In the genomic region with DNA sequence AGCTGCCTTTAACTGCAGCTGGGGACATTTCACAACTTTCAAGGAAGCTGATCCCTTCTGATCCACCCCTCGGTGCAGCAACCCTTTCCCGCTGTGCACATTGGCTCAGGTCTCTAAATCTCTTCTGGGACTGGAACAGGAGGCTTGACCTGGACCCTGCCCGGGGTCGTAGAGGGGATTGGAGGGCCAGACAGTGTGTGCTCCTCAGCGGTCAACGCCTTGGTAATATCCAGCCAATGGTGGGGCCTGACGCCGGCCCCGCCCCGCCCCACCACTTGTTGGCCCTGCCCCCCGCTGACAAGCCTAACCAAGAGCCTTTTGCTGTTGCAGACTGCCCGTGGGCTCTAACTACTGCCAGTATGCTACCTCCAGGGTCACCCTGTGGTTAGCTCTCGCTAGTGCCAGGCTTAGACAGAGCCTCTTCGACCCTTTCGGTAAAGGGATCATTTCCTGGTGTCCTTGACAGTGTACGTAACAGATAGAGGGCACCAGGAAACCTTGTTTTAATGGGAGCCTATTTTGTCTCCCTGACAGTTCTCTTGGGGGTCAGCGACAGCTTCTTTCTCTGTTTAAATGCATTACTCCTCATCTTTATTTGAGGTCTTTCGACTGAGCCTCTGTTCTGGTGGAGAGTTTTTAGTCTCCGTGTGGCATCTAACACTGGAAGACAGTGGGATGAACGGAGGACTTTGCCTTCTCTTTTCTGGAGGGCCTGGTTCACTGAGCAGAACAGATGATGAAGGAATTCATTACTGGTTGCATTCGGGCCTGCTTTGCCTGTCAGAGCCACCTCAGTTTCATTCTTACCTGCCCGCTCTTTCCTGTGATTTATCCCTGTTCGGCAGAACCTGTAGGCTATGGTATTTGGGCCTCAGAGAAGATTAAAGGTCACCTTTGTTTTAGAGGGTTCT, we compare ENCODE assay signal across 8 mouse cellular contexts. TPM values are rescaled to one million over a fixed set of nuclear protein-coding genes. Genes with fewer than 3 reads are reported as not detected.
DNase-seq lines count a peak whose midpoint lies in the region; ATAC-seq and TF ChIP-seq lines count a peak whose summit lies in the region.

No protein-coding gene starts in this region.

- no peak overlapping the region for H3K9ac ChIP-seq in embryonic facial prominence, embryonic 12.5 days
- no peak overlapping the region for H3K9ac ChIP-seq in heart, postnatal 0 days (replicated peaks; ENCODE audit: low read depth, low read length)

- 35% methylated on average over 23 of the region's 23 CpGs for WGBS in embryonic facial prominence, embryonic 12.5 days
- WGBS in heart, postnatal 0 days = 39% methylated on average over 23 of the region's 23 CpGs

- H3K36me3 ChIP-seq in embryonic facial prominence, embryonic 12.5 days = peaks cover 43% of the 10 kb centered on the region
- peaks cover 3% of the 10 kb centered on the region; the same call in 1 of the 2 replicates for H3K36me3 ChIP-seq in heart, postnatal 0 days (replicated peaks; ENCODE audit: control insufficient read depth, insufficient read depth, low read length)

- DNase-seq in 3134 (ENCODE audit: extremely low read depth, insufficient read length, low spot score) = peak; percentile 69
- peak; percentile 43 for DNase-seq in heart, postnatal 0 days (ENCODE audit: low spot score)
- DNase-seq in kidney, postnatal 14 days = peak; percentile 82
- peak; percentile 73 for DNase-seq in lung, postnatal 36 days
- peak; percentile 58 for DNase-seq in testis, postnatal 14 days (ENCODE audit: low spot score)
- DNase-seq in cerebellum, adult 8-10 months = no peak
- DNase-seq in spleen, postnatal 4 days (ENCODE audit: low spot score in 2 of 2) = no peak

- 0 out of 2 replicates have a peak, but pooled peaks cover 8% of the 10 kb centered on the region for H3K4me1 ChIP-seq in embryonic facial prominence, embryonic 12.5 days
- no peaks in the 10 kb centered on the region for H3K4me1 ChIP-seq in heart, postnatal 0 days (ENCODE audit: control insufficient read depth, insufficient read depth)

- H3K27ac ChIP-seq in embryonic facial prominence, embryonic 12.5 days = no peak overlapping the region
- no peak overlapping the region for H3K27ac ChIP-seq in heart, postnatal 0 days (ENCODE audit: low read depth)

- H3K4me2 ChIP-seq in embryonic facial prominence, embryonic 12.5 days (replicated peaks) = peak overlapping the region; percentile 25
- peak overlapping the region; percentile 39 for H3K4me2 ChIP-seq in heart, postnatal 0 days (ENCODE audit: low read depth, low read length)

- H3K9me3 ChIP-seq in embryonic facial prominence, embryonic 12.5 days = no peaks in the 10 kb centered on the region
- H3K9me3 ChIP-seq in heart, postnatal 0 days (replicated peaks; ENCODE audit: control insufficient read depth, low read length) = no peaks in the 10 kb centered on the region

- no peak for TF ChIP-seq EP300 in heart, postnatal 0 days (IDR thresholded peaks at IDR 0.05; ENCODE audit: low read depth)

- H3K4me3 ChIP-seq in embryonic facial prominence, embryonic 12.5 days = no peak overlapping the region
- H3K4me3 ChIP-seq in heart, postnatal 0 days (ENCODE audit: low read depth, low read length) = no peak overlapping the region

- no peak for TF ChIP-seq CTCF in heart, postnatal 0 days (IDR thresholded peaks at IDR 0.05; ENCODE audit: low read depth)

- H3K27me3 ChIP-seq in embryonic facial prominence, embryonic 12.5 days = no peaks in the 10 kb centered on the region
- H3K27me3 ChIP-seq in heart, postnatal 0 days (ENCODE audit: control insufficient read depth, insufficient read depth, low read length) = no peaks in the 10 kb centered on the region

- peak; percentile 57; the same call in 1 of the 2 replicates for ATAC-seq in embryonic facial prominence, embryonic 12.5 days (ENCODE audit: insufficient number of reproducible peaks, insufficient read depth, low FRiP score, low TSS enrichment)
- peak; percentile 82 for ATAC-seq in heart, postnatal 0 days (ENCODE audit: insufficient read depth, low read depth)

RNA-seq across cellular contexts. Expression of gene Slc43a1, which starts 12.7 kb away (rescaled TPM):
- polyA plus RNA-seq in embryonic facial prominence, embryonic 12.5 days (2016; fragmentation: Nextera tagmentation; extraction: Ambion mirVana) = 19.0 and 19.6 TPM in 2 replicates
- total RNA-seq in heart, postnatal 0 days (2014; rRNA removed; ENCODE audit: low replicate concordance) = 3.9 and 14.1 TPM in 2 replicates
- polyA plus RNA-seq in heart, postnatal 0 days (2015; fragmentation: Nextera tagmentation; extraction: Ambion mirVana) = 2.8 and 2.9 TPM in 2 replicates

RNA-seq across cellular contexts. Expression of gene Timm10, which starts 24.6 kb away (rescaled TPM):
- polyA plus RNA-seq in embryonic facial prominence, embryonic 12.5 days (2016; fragmentation: Nextera tagmentation; extraction: Ambion mirVana) = 39.4 and 41.3 TPM in 2 replicates
- total RNA-seq in heart, postnatal 0 days (2014; rRNA removed; ENCODE audit: low replicate concordance) = 117 and 140 TPM in 2 replicates
- polyA plus RNA-seq in heart, postnatal 0 days (2015; fragmentation: Nextera tagmentation; extraction: Ambion mirVana) = 129 and 133 TPM in 2 replicates

RNA-seq across cellular contexts. Expression of gene Smtnl1, which starts 28.9 kb away (rescaled TPM):
- polyA plus RNA-seq in embryonic facial prominence, embryonic 12.5 days (2016; fragmentation: Nextera tagmentation; extraction: Ambion mirVana) = 0.13 and 0.23 TPM in 2 replicates
- total RNA-seq in heart, postnatal 0 days (2014; rRNA removed; ENCODE audit: low replicate concordance) = not detected in 2 replicates
- polyA plus RNA-seq in heart, postnatal 0 days (2015; fragmentation: Nextera tagmentation; extraction: Ambion mirVana) = 0.07 and 0.12 TPM in 2 replicates

RNA-seq across cellular contexts. Expression of gene Rtn4rl2, which starts 35.1 kb away (rescaled TPM):
- polyA plus RNA-seq in embryonic facial prominence, embryonic 12.5 days (2016; fragmentation: Nextera tagmentation; extraction: Ambion mirVana) = 5.2 and 5.4 TPM in 2 replicates
- 1.6 and 9.2 TPM in 2 replicates for total RNA-seq in heart, postnatal 0 days (2014; rRNA removed; ENCODE audit: low replicate concordance)
- polyA plus RNA-seq in heart, postnatal 0 days (2015; fragmentation: Nextera tagmentation; extraction: Ambion mirVana) = 0.91 and 1.1 TPM in 2 replicates

RNA-seq across cellular contexts. Expression of gene Ube2l6, which starts 52.8 kb away (rescaled TPM):
- polyA plus RNA-seq in embryonic facial prominence, embryonic 12.5 days (2016; fragmentation: Nextera tagmentation; extraction: Ambion mirVana) = 32.9 and 33.5 TPM in 2 replicates
- 40.0 and 47.0 TPM in 2 replicates for total RNA-seq in heart, postnatal 0 days (2014; rRNA removed; ENCODE audit: low replicate concordance)
- polyA plus RNA-seq in heart, postnatal 0 days (2015; fragmentation: Nextera tagmentation; extraction: Ambion mirVana) = 29.8 and 36.9 TPM in 2 replicates

Comparison
In these comparisons a context has a peak if more than half of its experiments do, and no peak if none do; other contexts are left out.
1. DNase-seq: peak in 3134 (single experiment), heart, postnatal 0 days (single experiment), kidney, postnatal 14 days (single experiment), lung, postnatal 36 days (single experiment) and testis, postnatal 14 days (single experiment); none in cerebellum, adult 8-10 months (single experiment) and spleen, postnatal 4 days (0 of 2).